Comparison of ENCODE assay signal across 17 mouse cellular contexts in genomic region chr12:8377955-8378620, GRCm38 (mm10).
DNase-seq lines count a peak whose midpoint lies in the region; ATAC-seq and TF ChIP-seq lines count a peak whose summit lies in the region.
"Had no signal": no experiment of that assay in that cellular context is flagged by ENCODE, and none has a peak within 500 bp of the region (broad histone marks: within the 10 kb centered on the region; RNA-seq: fewer than 3 reads in every experiment).

No protein-coding gene starts in this region.

- H3K36me3 ChIP-seq in heart, postnatal 0 days (replicated peaks; ENCODE audit: control insufficient read depth, insufficient read depth, low read length) = no peaks in the 10 kb centered on the region

- H3K27me3 ChIP-seq in heart, postnatal 0 days (ENCODE audit: control insufficient read depth, insufficient read depth, low read length) = no peaks in the 10 kb centered on the region

- H3K4me1 ChIP-seq in heart, postnatal 0 days (ENCODE audit: control insufficient read depth, insufficient read depth) = peaks cover 25% of the 10 kb centered on the region
- H3K4me1 ChIP-seq in brown adipose tissue, adult 24 weeks (ENCODE audit: control insufficient read depth, insufficient read depth, insufficient read length, low read length) = peaks cover 18% of the 10 kb centered on the region
- peaks cover 3% of the 10 kb centered on the region for H3K4me1 ChIP-seq in embryonic fibroblast, embryonic 13.5 days (ENCODE audit: control insufficient read depth, insufficient read depth, low read length)

- WGBS in heart, postnatal 0 days = 74% methylated on average over 9 of the region's 9 CpGs

- no peak for DNase-seq in heart, postnatal 0 days (ENCODE audit: low spot score)
- DNase-seq in heart, postnatal 10 days = no peak
- peak; percentile 53 for DNase-seq in embryo, embryonic 11 days
- no peak for DNase-seq in adrenal gland, postnatal 4 days (ENCODE audit: low spot score in 2 of 2)
- no peak for DNase-seq in adrenal gland, postnatal 36 days
- DNase-seq in cerebellum, adult 8-10 months = no peak
- DNase-seq: cerebellum, adult 9-11 months; kidney, adult 9 months; kidney, postnatal 4 days; layer of hippocampus, adult 9-11 months; liver; lung, adult 18-20 months; spleen, adult 18-20 months; thymus, postnatal 4 days had no signal

- TF ChIP-seq POLR2A in embryonic fibroblast, embryonic 13.5 days (IDR thresholded peaks at IDR 0.05; ENCODE audit: low read depth, low read length) = no peak

- no peak overlapping the region for H3K4me3 ChIP-seq in heart, postnatal 0 days (ENCODE audit: low read depth, low read length)
- no peak overlapping the region for H3K4me3 ChIP-seq in brown adipose tissue, adult 24 weeks (ENCODE audit: insufficient read depth, low read depth, low read length)
- no peak overlapping the region for H3K4me3 ChIP-seq in embryonic fibroblast, embryonic 13.5 days (ENCODE audit: insufficient read depth, low read length)
- H3K4me3 ChIP-seq: left cerebral cortex, adult 2 months had no signal

- TF ChIP-seq CTCF in heart, postnatal 0 days (IDR thresholded peaks at IDR 0.05; ENCODE audit: low read depth) = no peak
- no peak for TF ChIP-seq CTCF in embryonic fibroblast, embryonic 13.5 days (IDR thresholded peaks at IDR 0.05; ENCODE audit: borderline replicate concordance, insufficient read depth, low read length)

- 0 out of 2 replicates have a peak overlapping the region, but pooled peaks have one; percentile 16 for H3K27ac ChIP-seq in heart, postnatal 0 days (ENCODE audit: low read depth)
- H3K27ac ChIP-seq in brown adipose tissue, adult 24 weeks (replicated peaks; ENCODE audit: low read depth, low read length) = peak overlapping the region; percentile 28; the same call in 1 of the 2 replicates
- H3K27ac ChIP-seq in embryonic fibroblast, embryonic 13.5 days (ENCODE audit: insufficient read depth, low read length) = peak overlapping the region; percentile 36; the same call in 1 of the 2 replicates
- H3K27ac ChIP-seq: left cerebral cortex, adult 2 months had no signal

- H3K9me3 ChIP-seq in heart, postnatal 0 days (replicated peaks; ENCODE audit: control insufficient read depth, low read length) = no peaks in the 10 kb centered on the region

- H3K9ac ChIP-seq in heart, postnatal 0 days (replicated peaks; ENCODE audit: low read depth, low read length) = no peak overlapping the region

- ATAC-seq in heart, postnatal 0 days (ENCODE audit: insufficient read depth, low read depth) = no peak

- no peak for TF ChIP-seq EP300 in heart, postnatal 0 days (IDR thresholded peaks at IDR 0.05; ENCODE audit: low read depth)

- intact Hi-C loops in heart, postnatal 10 days (cut with DNase I) = no loop called here

- H3K4me2 ChIP-seq in heart, postnatal 0 days (ENCODE audit: low read depth, low read length) = no peak overlapping the region
